ENCODE assay signal across 9 mouse cellular contexts in the genomic region with DNA sequence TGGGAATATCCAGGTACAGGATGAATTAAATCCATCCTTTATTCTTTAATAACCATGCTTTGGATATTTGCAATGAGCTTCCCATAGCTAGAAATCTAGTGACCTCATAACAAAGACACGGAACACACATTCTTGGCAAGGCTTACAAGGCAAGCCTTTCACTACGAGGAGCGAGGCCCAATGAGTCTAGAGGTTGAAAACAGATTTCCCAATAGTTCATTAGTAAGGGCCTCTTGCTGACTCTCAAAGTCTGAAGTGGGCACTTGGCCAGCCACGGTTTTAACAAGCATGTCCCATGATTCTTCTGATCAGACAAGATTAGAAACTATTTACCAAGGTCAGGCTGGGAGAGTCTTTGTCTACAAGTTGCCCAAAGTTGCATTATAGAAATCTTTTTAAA.
A peak's percentile ranks its signal among the peaks of the same experiment; 100 is the strongest.
DNase-seq lines count a peak whose midpoint lies in the region; ATAC-seq and TF ChIP-seq lines count a peak whose summit lies in the region.
"Had no signal": no experiment of that assay in that cellular context is flagged by ENCODE, and none has a peak within 500 bp of the region (broad histone marks: within the 10 kb centered on the region; RNA-seq: fewer than 3 reads in every experiment).

No protein-coding gene starts in this region.

- H3K4me1 ChIP-seq in heart, embryonic 10.5 days, result 0 out of 2 replicates have a peak, but pooled peaks cover 3% of the 10 kb centered on the region
- peaks cover 11% of the 10 kb centered on the region for H3K4me1 ChIP-seq in lung, postnatal 0 days (ENCODE audit: insufficient read depth, low read depth, low read length)
- H3K4me1 ChIP-seq: midbrain, embryonic 12.5 days had no signal

- H3K27ac ChIP-seq in heart, embryonic 10.5 days, result no peak overlapping the region
- H3K27ac ChIP-seq in lung, postnatal 0 days (ENCODE audit: low read length), result no peak overlapping the region
- H3K27ac ChIP-seq: midbrain, embryonic 12.5 days had no signal

- H3K4me2 ChIP-seq in lung, postnatal 0 days (replicated peaks; ENCODE audit: low read depth, low read length), result no peak overlapping the region
- H3K4me2 ChIP-seq: midbrain, embryonic 12.5 days had no signal

- H3K4me3 ChIP-seq in heart, embryonic 10.5 days, result no peak overlapping the region
- H3K4me3 ChIP-seq in lung, postnatal 0 days (ENCODE audit: low read depth, low read length), result no peak overlapping the region
- H3K4me3 ChIP-seq: midbrain, embryonic 12.5 days had no signal

- H3K9ac ChIP-seq in lung, postnatal 0 days (replicated peaks; ENCODE audit: low read depth), result no peak overlapping the region
- H3K9ac ChIP-seq: midbrain, embryonic 12.5 days had no signal

- 66% methylated on average over 4 of the region's 4 CpGs for WGBS in heart, embryonic 10.5 days
- 24% methylated on average over 4 of the region's 4 CpGs for WGBS in lung, postnatal 0 days

- ATAC-seq in lung, postnatal 0 days, result peak; percentile 96

- intact Hi-C loops in heart, postnatal 10 days (cut with DNase I), result loop anchor here (5.0 kb wide), 1 partner anchor 37 kb away; no protein-coding TSS in a partner anchor

- TF ChIP-seq CTCF in lung, postnatal 0 days (IDR thresholded peaks at IDR 0.05), result no peak

- peak; percentile 97 for TF ChIP-seq EP300 in lung, postnatal 0 days (IDR thresholded peaks at IDR 0.05)

- no peaks in the 10 kb centered on the region for H3K27me3 ChIP-seq in heart, embryonic 10.5 days (ENCODE audit: insufficient read depth, poor library complexity, severe bottlenecking)
- H3K27me3 ChIP-seq in lung, postnatal 0 days (replicated peaks; ENCODE audit: insufficient read depth, low read length), result no peaks in the 10 kb centered on the region
- H3K27me3 ChIP-seq: midbrain, embryonic 12.5 days had no signal

- no peaks in the 10 kb centered on the region for H3K9me3 ChIP-seq in heart, embryonic 10.5 days
- no peaks in the 10 kb centered on the region for H3K9me3 ChIP-seq in lung, postnatal 0 days (ENCODE audit: low read length)
- H3K9me3 ChIP-seq: midbrain, embryonic 12.5 days had no signal

- peaks cover 17% of the 10 kb centered on the region for H3K36me3 ChIP-seq in heart, embryonic 10.5 days
- no peaks in the 10 kb centered on the region for H3K36me3 ChIP-seq in lung, postnatal 0 days (ENCODE audit: insufficient read depth, low read length)
- H3K36me3 ChIP-seq: midbrain, embryonic 12.5 days had no signal

- peak; percentile 91 for DNase-seq in heart, adult 11 months
- no peak for DNase-seq in heart, embryonic 10.5 days (ENCODE audit: low spot score)
- peak; percentile 47 for DNase-seq in adrenal gland, adult 8-10 months
- peak; percentile 46 to 48 for DNase-seq in heart, postnatal 10 days
- peak; percentile 97 for DNase-seq in lung, postnatal 0 days (ENCODE audit: low spot score)
- no peak for DNase-seq in cerebellum, adult 8-10 months
- no peak for DNase-seq in layer of hippocampus, postnatal 36 days
- DNase-seq in right cerebral cortex, postnatal 4 days, result no peak

Comparison
In these comparisons a context has a peak if more than half of its experiments do, and no peak if none do; other contexts are left out.
1. DNase-seq: peak in heart, adult 11 months (single experiment), adrenal gland, adult 8-10 months (single experiment), heart, postnatal 10 days (2 of 2) and lung, postnatal 0 days (single experiment); none in heart, embryonic 10.5 days (single experiment), cerebellum, adult 8-10 months (single experiment), layer of hippocampus, postnatal 36 days (0 of 2) and right cerebral cortex, postnatal 4 days (single experiment).